Mouse (Mus musculus) layer of hippocampus, postnatal 25 days (tissue): ENCODE measurements around the gene Etfbkmt. TPM values are rescaled to one million over a fixed set of nuclear protein-coding genes. Genes with fewer than 3 reads are reported as not detected.
"Not testable (repeated sequence)": the region's sequence is repeated elsewhere in the genome, so short reads cannot be mapped to it uniquely, and the experiment has no call there.

Experiments
- DNase-seq, 2 experiments: peaks; one replicate each; pipeline ENCODE4 v3.0.0; 2022; ENCODE audit warnings: mixed read lengths in 2 of 2, low spot score in 1 of 2; ENCODE audit errors: extremely low spot score in 1 of 2
- total RNA-seq, 2 experiments: library from RNA; stranded (reverse); gene quantifications; 2 replicates each; pipeline ENCODE4 v1.2.3; 2021

The Etfbkmt gene
- 1 to 10 TPM; 2.4 to 4.5 TPM for total RNA-seq

DNA sequence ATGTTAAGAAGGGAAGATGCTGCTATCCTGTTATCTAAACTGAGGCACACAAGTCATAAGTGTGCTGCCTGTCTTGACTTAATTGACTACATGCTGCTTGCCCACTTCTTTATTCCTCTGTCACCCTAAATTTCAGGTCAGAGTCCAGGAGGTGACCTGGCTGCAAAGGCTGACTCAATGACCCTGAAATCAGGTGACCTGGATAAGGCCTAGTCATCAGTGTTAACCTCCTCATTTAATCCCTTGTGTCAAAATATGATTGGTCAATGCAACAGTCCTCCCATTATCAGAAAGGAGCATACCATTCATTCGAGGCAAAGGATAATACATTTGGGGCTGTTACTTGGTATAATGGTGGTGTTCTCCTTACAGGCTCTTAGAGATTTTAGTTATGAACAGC, at the start of gene Etfbkmt:
Etfbkmt (plus strand) TSS at position 379 of the 400 bp plus-strand sequence.
- DNase-seq, result no peak

- DNase-seq, result no peak
Observed at GRCm38 (mm10) chr6:149092406-149092805, 47.2 kb upstream of the Etfbkmt start.

DNA sequence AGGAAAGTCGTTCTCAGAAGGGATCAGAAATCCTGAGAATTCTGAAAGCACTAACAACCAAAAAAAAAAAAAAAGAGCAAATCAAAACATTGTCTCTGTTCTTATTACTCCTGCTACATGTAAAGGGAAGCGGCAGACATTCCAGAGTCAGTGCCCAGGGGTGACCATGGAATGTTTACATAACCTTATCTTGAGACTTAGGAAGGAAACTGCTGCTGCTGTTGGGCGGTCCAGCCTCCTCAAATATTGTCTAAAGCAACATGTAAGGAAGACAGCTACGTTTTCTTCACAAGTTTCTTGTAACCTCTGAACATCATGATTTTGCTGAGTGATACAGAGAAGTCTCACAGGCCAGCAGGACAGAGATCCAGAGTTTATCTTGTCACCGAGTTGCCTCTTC, 46.2 kb upstream of the Etfbkmt start:
- DNase-seq, result no peak

GRCm38 (mm10) chr6:149094555-149094954, 45.1 kb upstream of the Etfbkmt start:
- DNase-seq, result no peak

DNA sequence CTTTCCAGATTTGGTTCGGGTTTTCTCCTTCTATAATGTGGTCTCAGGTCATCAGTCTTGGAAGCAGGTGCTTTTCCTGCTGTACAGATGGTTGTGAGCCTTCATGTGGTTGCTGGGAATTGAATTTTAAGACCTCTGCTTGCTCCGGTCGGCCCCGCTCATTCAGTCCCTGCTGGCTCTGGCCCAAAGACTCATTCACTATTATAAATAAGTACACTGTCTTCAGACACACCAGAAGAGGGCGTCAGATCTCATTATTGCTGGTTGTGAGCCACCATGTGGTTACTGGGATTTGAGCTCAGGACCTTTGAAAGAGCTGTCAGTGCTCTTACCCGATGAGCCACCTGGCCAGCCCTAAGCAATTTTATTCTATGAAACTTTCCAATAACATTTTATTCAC, 44.3 kb upstream of the Etfbkmt start:
- no peak for DNase-seq

DNA sequence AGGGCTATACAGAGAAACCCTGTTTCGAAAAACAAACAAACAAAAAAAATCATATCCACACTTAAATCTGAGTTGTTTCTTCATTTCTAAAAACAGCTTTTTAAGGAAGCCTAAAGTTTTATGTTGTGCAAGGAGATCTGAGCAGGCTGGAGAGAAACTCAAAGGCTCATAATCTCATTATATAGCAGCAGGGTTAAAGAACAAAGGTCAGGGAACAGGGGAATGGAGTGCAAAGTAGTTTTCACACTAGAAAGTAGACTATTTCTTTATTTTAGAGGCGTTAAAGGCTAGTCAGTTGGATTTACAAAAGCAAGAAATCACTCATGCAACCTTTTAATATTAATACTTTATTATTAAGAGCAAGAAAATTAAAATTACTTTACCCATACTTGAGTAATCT, 43.4 kb upstream of the Etfbkmt start:
- DNase-seq, result no peak

- no peak for DNase-seq
Observed at GRCm38 (mm10) chr6:149097276-149097675, 42.4 kb upstream of the Etfbkmt start.

DNA sequence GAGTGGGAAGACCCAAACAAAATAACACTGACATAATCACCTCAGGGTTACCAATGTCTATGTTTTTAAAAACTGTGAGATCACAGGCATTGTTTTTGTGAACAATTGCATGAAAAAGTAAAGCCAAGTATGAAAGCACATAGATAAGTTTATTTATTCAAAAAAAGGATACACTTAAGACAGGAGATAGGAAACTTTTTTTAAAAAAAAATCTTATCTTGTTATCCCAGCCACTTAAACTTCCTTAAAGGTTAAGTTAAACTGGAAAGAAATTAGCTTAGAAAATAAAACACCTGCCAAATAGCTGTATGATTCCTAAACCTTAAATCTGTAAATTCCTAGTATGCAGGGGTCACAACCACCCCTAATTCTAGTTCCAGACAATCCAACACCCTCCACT, 40.7 kb upstream of the Etfbkmt start:
- no peak for DNase-seq

DNA sequence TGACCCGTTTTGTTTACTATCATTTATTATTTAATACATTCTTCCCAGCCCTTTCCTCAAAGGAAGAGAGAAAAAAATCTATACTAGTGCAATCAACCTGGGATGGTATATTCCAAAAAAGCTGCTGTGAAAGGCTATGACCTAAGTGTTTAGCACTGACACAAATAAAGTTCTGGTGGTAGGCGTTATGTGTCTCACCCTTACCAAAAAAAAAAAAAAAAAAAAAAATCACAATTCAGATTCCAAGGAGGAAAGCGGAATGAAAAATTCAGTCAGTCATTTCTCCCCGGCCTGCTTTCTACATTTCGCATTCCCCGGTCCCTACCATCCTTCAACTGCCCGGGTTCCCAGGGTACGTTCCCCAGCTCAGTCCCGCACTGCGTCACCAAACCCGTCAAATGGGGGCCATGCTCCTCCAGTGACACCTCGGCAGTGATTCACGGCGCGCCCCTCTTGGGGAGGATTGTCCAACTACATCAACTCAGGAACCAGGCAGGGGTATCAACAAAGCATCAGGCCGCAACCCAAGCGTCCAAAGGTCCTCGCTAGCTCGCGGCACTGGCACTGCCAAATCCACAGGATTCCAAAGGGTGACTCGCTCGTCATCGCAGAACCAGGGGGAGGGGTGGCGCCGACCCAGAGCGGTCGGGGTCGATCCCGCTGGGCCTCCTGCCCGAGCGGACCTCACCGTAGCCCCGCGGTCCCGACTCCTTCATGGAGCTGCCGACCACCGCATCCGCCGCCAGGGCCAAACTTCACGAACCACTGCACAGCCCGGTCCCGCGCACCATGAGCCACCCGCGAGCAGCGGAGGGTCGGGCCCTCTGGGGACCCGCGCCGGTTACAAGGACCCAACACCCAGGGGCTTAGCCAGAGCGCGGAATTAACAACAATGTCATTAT, 39.2 kb upstream of the Etfbkmt start:
- peak; percentile 50 to 56 for DNase-seq

DNA sequence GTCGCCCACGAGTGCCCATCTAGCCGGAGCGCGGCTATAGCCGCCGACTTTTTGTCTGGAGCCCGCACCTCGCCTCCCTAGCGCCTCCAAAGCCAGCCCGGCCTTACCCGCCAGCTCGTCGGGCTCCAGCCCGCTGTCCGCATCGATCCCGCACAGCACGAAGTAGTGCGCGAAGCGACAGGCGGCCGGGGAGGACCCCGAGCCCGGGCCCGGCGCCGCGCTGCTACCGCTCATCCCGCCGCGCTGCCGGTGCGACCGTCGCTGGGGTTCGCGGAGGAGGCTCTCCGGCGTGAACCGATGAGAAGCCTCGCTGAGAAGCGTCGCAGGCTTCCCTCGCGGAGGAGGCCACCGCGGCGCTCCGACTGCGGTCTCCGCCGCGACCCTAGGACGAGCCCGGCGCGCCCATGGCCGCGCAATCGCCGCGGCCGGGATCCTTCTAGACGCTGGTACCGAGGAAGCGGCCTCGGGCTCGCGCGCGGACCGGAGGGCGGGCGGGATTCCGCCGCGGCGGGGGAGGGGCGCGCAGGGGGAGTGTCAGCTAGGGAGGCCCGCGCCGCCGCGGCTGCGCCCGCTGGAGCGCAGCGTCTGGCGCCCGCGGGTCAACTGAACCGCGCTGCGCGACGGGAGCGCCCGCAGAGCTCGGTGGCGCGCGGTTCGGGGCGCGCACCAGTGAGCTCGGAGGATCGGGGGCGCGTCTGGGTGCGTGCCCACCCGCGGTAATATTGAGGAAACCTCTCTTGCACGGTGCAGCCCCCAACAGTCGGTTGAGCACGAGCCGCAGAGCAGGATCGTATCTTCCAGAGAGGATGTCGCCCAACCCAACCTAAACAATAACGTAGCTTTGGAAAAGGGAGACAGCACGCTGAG, 38.3 kb upstream of the Etfbkmt start, which contains the start of gene Dennd5b:
Dennd5b (minus strand) TSS at position 605 of the 867 bp plus-strand sequence.
- DNase-seq, result peak; percentile 67 to 76

GRCm38 (mm10) chr6:149101943-149102243, 37.8 kb upstream of the Etfbkmt start:
- no peak for DNase-seq

GRCm38 (mm10) chr6:149103451-149103850, 36.2 kb upstream of the Etfbkmt start:
- no peak for DNase-seq

DNA sequence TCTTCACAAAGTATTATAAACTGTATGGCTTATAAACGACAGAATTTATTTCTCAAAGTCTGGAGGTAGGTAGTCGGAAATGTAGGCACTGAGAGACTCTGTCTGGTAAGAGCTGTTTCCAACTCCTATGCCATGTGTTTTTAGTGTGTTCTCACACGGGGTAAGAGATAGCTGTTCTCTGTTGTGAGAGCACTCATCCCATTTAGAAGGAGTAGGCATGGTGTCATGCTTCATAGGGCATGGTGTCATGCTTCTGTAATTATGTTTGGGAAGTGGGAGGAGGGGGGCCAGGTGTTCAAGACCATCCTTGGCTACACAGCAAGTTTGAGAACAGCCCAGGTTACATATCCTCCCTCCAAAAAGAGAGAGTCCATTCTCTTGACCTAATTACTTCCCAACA, 32.0 kb upstream of the Etfbkmt start:
- no peak for DNase-seq

DNA sequence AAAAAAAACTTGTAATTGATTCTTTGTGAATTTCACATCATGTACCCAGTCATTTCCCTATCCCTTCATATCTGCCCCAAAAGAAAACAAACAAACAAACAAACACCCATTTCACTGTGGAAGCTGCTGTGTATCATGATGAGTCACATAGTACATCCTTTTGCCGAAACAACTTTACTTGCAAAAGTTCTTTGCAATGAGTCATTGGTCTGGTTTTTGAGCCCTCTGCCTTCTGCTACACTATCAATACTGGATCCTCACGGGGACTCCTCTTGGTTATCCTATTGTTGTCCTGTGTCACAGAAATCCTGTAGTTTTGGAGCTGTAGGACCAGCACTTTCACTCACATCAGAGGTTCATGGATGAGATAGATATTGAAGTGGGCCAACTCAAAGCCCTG, 30.7 kb upstream of the Etfbkmt start:
- DNase-seq, result no peak

DNA sequence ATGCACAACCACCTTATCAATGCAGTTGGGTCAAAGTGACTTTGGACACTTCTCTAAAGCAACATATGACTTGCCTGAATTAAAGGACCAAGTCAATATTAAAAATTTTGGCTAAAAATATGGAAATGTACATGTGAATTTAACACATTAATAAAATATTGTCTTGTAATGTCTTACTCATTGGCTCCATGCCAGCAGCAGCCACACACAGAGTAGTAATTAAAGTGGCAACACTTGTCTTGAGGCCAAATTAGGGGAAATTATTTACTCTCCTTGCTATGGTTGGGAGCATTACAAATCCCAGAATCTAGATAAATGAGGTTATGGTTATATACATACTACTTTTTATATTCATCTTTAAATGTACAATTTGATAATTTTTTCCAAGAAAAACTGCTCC, 22.7 kb upstream of the Etfbkmt start:
- DNase-seq, result no peak

DNA sequence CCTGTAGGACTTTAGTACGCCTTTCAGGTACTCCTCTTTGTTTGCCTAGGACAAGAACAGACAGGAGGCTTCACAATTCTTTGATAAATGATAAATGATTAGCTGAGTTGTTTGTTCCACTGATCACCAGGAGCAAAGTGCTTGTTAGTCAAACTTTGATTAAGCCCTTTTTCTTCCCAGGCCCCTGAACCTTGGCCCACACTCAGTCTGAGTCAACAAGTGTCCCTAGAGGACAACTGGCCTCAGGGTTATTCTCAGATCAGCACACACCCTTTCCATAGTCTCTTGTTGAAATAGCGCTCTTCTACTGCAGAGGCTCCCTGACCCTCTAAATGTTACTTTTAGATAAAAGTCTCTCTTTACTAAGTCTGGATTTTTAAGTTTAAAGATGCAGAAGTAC, 20.7 kb upstream of the Etfbkmt start:
- no peak for DNase-seq

GRCm38 (mm10) chr6:149119853-149120252, 19.8 kb upstream of the Etfbkmt start:
- DNase-seq, result peak; percentile 13 to 72

- no peak for DNase-seq
Observed at GRCm38 (mm10) chr6:149123042-149123441, 16.6 kb upstream of the Etfbkmt start.

DNA sequence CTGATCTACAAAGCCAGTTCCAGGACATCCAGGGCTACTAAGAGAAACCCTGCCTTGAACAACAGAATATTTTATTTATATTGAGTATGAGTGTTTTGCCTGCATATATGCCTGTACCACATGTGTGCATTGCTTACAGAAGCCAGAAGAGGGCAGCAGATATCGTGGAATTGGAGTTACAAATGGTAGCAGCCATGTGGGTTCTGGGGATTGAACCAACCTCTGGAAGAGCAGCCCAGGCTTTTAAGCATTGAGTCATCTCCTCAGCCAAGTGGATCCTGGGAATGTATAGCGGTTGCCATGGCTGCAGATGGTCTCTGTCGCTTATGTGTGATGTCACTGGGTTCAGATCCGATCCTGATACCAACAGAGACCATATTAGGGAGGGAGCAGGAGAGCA, 13.0 kb upstream of the Etfbkmt start:
- peak in 1 of 2 experiments; percentile 22 for DNase-seq

GRCm38 (mm10) chr6:149129870-149130269, 9.8 kb upstream of the Etfbkmt start, which contains the start of gene Gm10203:
Gm10203 (plus strand) TSS chr6:149130170.
- not testable (repeated sequence) for DNase-seq

DNA sequence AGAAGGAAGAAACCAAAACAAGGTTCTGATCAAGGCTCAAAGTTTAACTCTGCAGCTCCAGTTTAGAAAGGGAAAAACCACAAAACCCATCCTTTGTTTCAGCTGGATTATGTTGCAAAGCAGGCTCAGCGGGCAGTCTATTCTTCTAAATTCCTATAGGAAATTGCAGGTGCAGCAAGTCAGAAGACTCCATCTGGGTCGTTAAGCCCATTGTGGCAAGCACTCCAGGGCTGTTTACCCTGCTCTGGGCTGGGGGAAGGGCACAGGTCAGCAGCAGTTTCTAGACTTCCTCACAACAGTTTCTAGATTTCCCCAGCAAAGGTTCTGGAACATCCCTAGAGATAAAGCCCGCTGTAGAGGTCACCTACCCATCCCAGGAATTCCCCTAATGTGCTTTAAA, 8.5 kb upstream of the Etfbkmt start:
- no peak for DNase-seq
